Comparison of ENCODE assay signal across 8 mouse cellular contexts in genomic region chr1:180226766-180227165, GRCm38 (mm10). TPM values are rescaled to one million over a fixed set of nuclear protein-coding genes. Genes with fewer than 3 reads are reported as not detected.
DNase-seq lines count a peak whose midpoint lies in the region; ATAC-seq and TF ChIP-seq lines count a peak whose summit lies in the region.

No protein-coding gene starts in this region.

- peak overlapping the region; percentile 60 for H3K27ac ChIP-seq in heart, embryonic 15.5 days
- no peak overlapping the region for H3K27ac ChIP-seq in hindbrain, embryonic 12.5 days
- no peak overlapping the region for H3K27ac ChIP-seq in midbrain, embryonic 12.5 days (replicated peaks)

- ATAC-seq in heart, embryonic 15.5 days (replicated peaks; ENCODE audit: insufficient number of reproducible peaks, insufficient read depth, low FRiP score, low read depth), result no peak
- no peak for ATAC-seq in hindbrain, embryonic 12.5 days (ENCODE audit: low FRiP score)
- no peak for ATAC-seq in midbrain, embryonic 12.5 days (ENCODE audit: low FRiP score, low read depth)
- no peak for ATAC-seq in cerebellum, adult (ENCODE audit: insufficient number of reproducible peaks, low FRiP score, low TSS enrichment)

- H3K9me3 ChIP-seq in heart, embryonic 15.5 days (replicated peaks), result no peaks in the 10 kb centered on the region
- peaks cover 4% of the 10 kb centered on the region for H3K9me3 ChIP-seq in E14TG2a.4 (ENCODE audit: low read length)
- H3K9me3 ChIP-seq in hindbrain, embryonic 12.5 days (replicated peaks), result peaks cover 5% of the 10 kb centered on the region; the same call in 1 of the 2 replicates
- H3K9me3 ChIP-seq in midbrain, embryonic 12.5 days, result no peaks in the 10 kb centered on the region

- peaks cover 9% of the 10 kb centered on the region for H3K4me1 ChIP-seq in heart, embryonic 15.5 days (replicated peaks)
- H3K4me1 ChIP-seq in E14TG2a.4 (replicated peaks; ENCODE audit: low read depth, low read length), result peaks cover 28% of the 10 kb centered on the region
- H3K4me1 ChIP-seq in hindbrain, embryonic 12.5 days, result peaks cover 6% of the 10 kb centered on the region
- H3K4me1 ChIP-seq in midbrain, embryonic 12.5 days, result peaks cover 17% of the 10 kb centered on the region

- no peak for TF ChIP-seq CTCF in E14TG2a.4 (conservative IDR thresholded peaks at IDR 0.05; ENCODE audit: low read length)

- no peak for DNase-seq in heart, postnatal 36 days
- no peak for DNase-seq in urinary bladder, postnatal 36 days (ENCODE audit: low spot score in 2 of 2)
- no peak for DNase-seq in left cerebral cortex, postnatal 25 days (ENCODE audit: low spot score in 2 of 2)

- intact Hi-C loops in heart, postnatal 36 days (cut with DNase I), result no loop called here
- intact Hi-C loops in left cerebral cortex, postnatal 25 days (cut with DNase I), result no loop called here

- 86% methylated on average over 3 of the region's 3 CpGs for WGBS in heart, embryonic 15.5 days
- WGBS in hindbrain, embryonic 12.5 days, result 84% methylated on average over 3 of the region's 3 CpGs
- 79% methylated on average over 3 of the region's 3 CpGs for whole genome bisulfite sequencing in midbrain, embryonic 12.5 days

- H3K4me3 ChIP-seq in heart, embryonic 15.5 days, result 0 out of 2 replicates have a peak overlapping the region, but pooled peaks have one; percentile 56
- H3K4me3 ChIP-seq in E14TG2a.4 (replicated peaks; ENCODE audit: low read length), result peak overlapping the region; percentile 71
- H3K4me3 ChIP-seq in hindbrain, embryonic 12.5 days, result no peak overlapping the region
- H3K4me3 ChIP-seq in midbrain, embryonic 12.5 days, result no peak overlapping the region

- H3K9ac ChIP-seq in heart, embryonic 15.5 days, result peak overlapping the region; percentile 42; the same call in 1 of the 2 replicates
- H3K9ac ChIP-seq in hindbrain, embryonic 12.5 days, result no peak overlapping the region
- no peak overlapping the region; the same call in 1 of the 2 replicates for H3K9ac ChIP-seq in midbrain, embryonic 12.5 days (replicated peaks)

- no peaks in the 10 kb centered on the region for H3K36me3 ChIP-seq in heart, embryonic 15.5 days
- no peaks in the 10 kb centered on the region for H3K36me3 ChIP-seq in E14TG2a.4 (ENCODE audit: insufficient read depth, low read length)
- no peaks in the 10 kb centered on the region for H3K36me3 ChIP-seq in hindbrain, embryonic 12.5 days
- H3K36me3 ChIP-seq in midbrain, embryonic 12.5 days, result no peaks in the 10 kb centered on the region

- no peaks in the 10 kb centered on the region for H3K27me3 ChIP-seq in heart, embryonic 15.5 days
- H3K27me3 ChIP-seq in E14TG2a.4 (ENCODE audit: insufficient read depth, low read length), result peaks cover 6% of the 10 kb centered on the region; the same call in 1 of the 2 replicates
- H3K27me3 ChIP-seq in hindbrain, embryonic 12.5 days, result no peaks in the 10 kb centered on the region
- no peaks in the 10 kb centered on the region for H3K27me3 ChIP-seq in midbrain, embryonic 12.5 days

- H3K4me2 ChIP-seq in heart, embryonic 15.5 days, result peak overlapping the region; percentile 65
- H3K4me2 ChIP-seq in hindbrain, embryonic 12.5 days (replicated peaks), result peak overlapping the region; percentile 79; the same call in 1 of the 2 replicates
- H3K4me2 ChIP-seq in midbrain, embryonic 12.5 days (replicated peaks), result peak overlapping the region; percentile 77; the same call in 1 of the 2 replicates

RNA-seq across cellular contexts. Expression of gene Coq8a, which starts 27.4 kb away (rescaled TPM):
- 55.3 and 66.7 TPM in 2 replicates for polyA plus RNA-seq in heart, embryonic 15.5 days (2015; fragmentation: Nextera tagmentation; extraction: Ambion mirVana)
- 100 to 1,000 TPM; 909 to 953 TPM for total RNA-seq in heart, postnatal 36 days (2021)
- polyA plus RNA-seq in hindbrain, embryonic 12.5 days (2016; fragmentation: Nextera tagmentation; extraction: Ambion mirVana), result 2.4 and 2.7 TPM in 2 replicates
- 1.8 and 2.7 TPM in 2 replicates for polyA plus RNA-seq in midbrain, embryonic 12.5 days (2016; fragmentation: Nextera tagmentation; extraction: Ambion mirVana)
- total RNA-seq in left cerebral cortex, postnatal 25 days (2021), result 10 to 100 TPM; 40.4 to 45.6 TPM

RNA-seq across cellular contexts. Expression of gene Psen2, which starts 36.5 kb away (rescaled TPM):
- polyA plus RNA-seq in heart, embryonic 15.5 days (2015; fragmentation: Nextera tagmentation; extraction: Ambion mirVana), result 14.9 and 17.4 TPM in 2 replicates
- 10 to 100 TPM; 13.2 to 15.8 TPM for total RNA-seq in heart, postnatal 36 days (2021)
- 10.3 and 10.4 TPM in 2 replicates for polyA plus RNA-seq in hindbrain, embryonic 12.5 days (2016; fragmentation: Nextera tagmentation; extraction: Ambion mirVana)
- polyA plus RNA-seq in midbrain, embryonic 12.5 days (2016; fragmentation: Nextera tagmentation; extraction: Ambion mirVana), result 6.8 and 7.7 TPM in 2 replicates
- 10 to 100 TPM; 18.1 to 21.6 TPM for total RNA-seq in left cerebral cortex, postnatal 25 days (2021)

Comparison
In these comparisons a context has a peak if more than half of its experiments do, and no peak if none do; other contexts are left out.
1. H3K4me3 ChIP-seq: peak in heart, embryonic 15.5 days (single experiment) and E14TG2a.4 (single experiment); none in hindbrain, embryonic 12.5 days (single experiment) and midbrain, embryonic 12.5 days (single experiment).
2. RNA of gene Coq8a, which starts 27.4 kb away (polyA plus RNA-seq): 55.3 to 66.7 TPM in heart, embryonic 15.5 days; 1.8 to 2.7 TPM in midbrain, embryonic 12.5 days and 2.4 to 2.7 TPM in hindbrain, embryonic 12.5 days; every median in the first group is over 10 times any median in the second.
3. Peak in every context shown above with its lines, with median percentiles within 50 percentile points of each other: H3K4me2 ChIP-seq.